Mouse (Mus musculus): ENCODE measurements around the gene Tdpoz2. TPM values are rescaled to one million over a fixed set of nuclear protein-coding genes. Genes with fewer than 3 reads are reported as not detected.
"Not testable (repeated sequence)": the region's sequence is repeated elsewhere in the genome, so short reads cannot be mapped to it uniquely, and the experiment has no call there.

The Tdpoz2 gene
- not detected in 2 replicates for polyA plus RNA-seq (2014; fragmentation: Nextera tagmentation; extraction: Ambion mirVana)

DNA sequence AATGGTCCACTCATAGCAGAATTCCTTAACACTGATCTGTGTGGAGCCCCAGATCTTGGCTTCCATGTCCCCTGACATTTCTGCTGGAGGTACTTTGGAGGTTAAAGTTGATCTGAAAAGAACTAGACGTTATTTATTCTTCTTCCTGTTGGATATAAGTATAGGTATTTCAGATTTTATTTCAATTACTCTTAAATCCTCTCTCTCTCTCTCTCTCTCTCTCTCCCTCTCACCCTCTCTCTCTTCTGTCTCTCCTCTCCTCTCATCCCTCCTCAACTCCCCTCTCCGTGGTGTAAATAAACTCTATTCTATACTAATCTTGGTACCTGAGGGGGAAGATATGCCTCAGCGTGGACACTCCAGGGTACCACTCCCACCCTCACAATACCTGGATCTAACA, at the start of gene Tdpoz2:
Gene Tdpoz2, minus strand, starts transcription at position 101 of the 400 bp plus-strand sequence.
- Histone ChIP-seq H3K9ac (ENCODE audit: low read length) (no peak within 1 kb of the TSS), H3K27me3 (ENCODE audit: control insufficient read depth, insufficient read depth, low read length) (no peaks in the 10 kb centered on the region), H3K9me3 (ENCODE audit: control insufficient read depth, low read length) (no peaks in the 10 kb centered on the region), H3K36me3 (ENCODE audit: control insufficient read depth, insufficient read depth, low read length) (no peaks in the 10 kb centered on the region), H3K27ac (ENCODE audit: low read depth, low read length) (no peak within 1 kb of the TSS), H3K4me3 (ENCODE audit: low read depth, low read length) (no peak within 1 kb of the TSS), H3K4me1 (ENCODE audit: control insufficient read depth, insufficient read depth, low read length) (no peaks in the 10 kb centered on the region), H3K4me2 (no peak within 1 kb of the TSS)
- 86% methylated on average over 3 of the region's 3 CpGs for WGBS
- no peak for ATAC-seq (ENCODE audit: low FRiP score)
- no peak for DNase-seq (ENCODE audit: low spot score, missing footprints)

DNA sequence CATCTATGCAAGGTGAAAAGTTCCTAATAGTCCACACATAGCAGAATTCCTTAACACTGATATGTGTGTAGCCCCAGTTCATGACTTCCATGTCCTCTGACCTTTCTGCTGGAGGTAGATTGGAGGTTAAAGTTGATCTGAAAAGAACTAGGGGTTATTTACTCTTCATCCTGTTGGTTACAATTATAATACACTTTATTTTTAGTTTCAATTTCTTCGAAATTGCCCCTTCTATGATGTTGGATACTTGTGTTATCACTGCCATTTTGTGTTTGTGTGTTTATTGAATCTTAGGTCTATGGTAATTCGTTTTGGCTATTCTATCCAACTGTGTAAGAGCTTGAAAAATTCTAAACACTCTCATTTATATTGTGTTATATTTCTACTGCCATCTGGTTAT, 40.5 kb upstream of the Tdpoz2 start, which contains the start of gene Gm37596:
Gene Gm37596, minus strand, starts transcription at position 101 of the 400 bp plus-strand sequence.
- ATAC-seq (ENCODE audit: low FRiP score); H3K27me3 ChIP-seq (ENCODE audit: control insufficient read depth, insufficient read depth, low read length); H3K4me3 ChIP-seq (ENCODE audit: low read depth, low read length); DNase-seq (ENCODE audit: low spot score, missing footprints); H3K4me1 ChIP-seq (ENCODE audit: control insufficient read depth, insufficient read depth, low read length); H3K27ac ChIP-seq (ENCODE audit: low read depth, low read length); H3K9ac ChIP-seq (ENCODE audit: low read length); H3K36me3 ChIP-seq (ENCODE audit: control insufficient read depth, insufficient read depth, low read length); H3K9me3 ChIP-seq (ENCODE audit: control insufficient read depth, low read length); H3K4me2 ChIP-seq: not testable (repeated sequence)
- 70% methylated on average over 1 of the region's 2 CpGs for WGBS

GRCm38 (mm10) chr3:93676210-93676609, 23.7 kb upstream of the Tdpoz2 start, which contains the start of gene Tdpoz1:
Gene Tdpoz1, minus strand, starts transcription at chr3:93676310.
- not testable (repeated sequence) for H3K27ac ChIP-seq (ENCODE audit: low read depth, low read length); H3K4me1 ChIP-seq (ENCODE audit: control insufficient read depth, insufficient read depth, low read length); H3K9ac ChIP-seq (ENCODE audit: low read length); H3K9me3 ChIP-seq (ENCODE audit: control insufficient read depth, low read length); H3K27me3 ChIP-seq (ENCODE audit: control insufficient read depth, insufficient read depth, low read length); H3K4me3 ChIP-seq (ENCODE audit: low read depth, low read length); ATAC-seq (ENCODE audit: low FRiP score); H3K36me3 ChIP-seq (ENCODE audit: control insufficient read depth, insufficient read depth, low read length); H3K4me2 ChIP-seq; DNase-seq (ENCODE audit: low spot score, missing footprints)
- WGBS, result 86% methylated on average over 2 of the region's 4 CpGs

DNA sequence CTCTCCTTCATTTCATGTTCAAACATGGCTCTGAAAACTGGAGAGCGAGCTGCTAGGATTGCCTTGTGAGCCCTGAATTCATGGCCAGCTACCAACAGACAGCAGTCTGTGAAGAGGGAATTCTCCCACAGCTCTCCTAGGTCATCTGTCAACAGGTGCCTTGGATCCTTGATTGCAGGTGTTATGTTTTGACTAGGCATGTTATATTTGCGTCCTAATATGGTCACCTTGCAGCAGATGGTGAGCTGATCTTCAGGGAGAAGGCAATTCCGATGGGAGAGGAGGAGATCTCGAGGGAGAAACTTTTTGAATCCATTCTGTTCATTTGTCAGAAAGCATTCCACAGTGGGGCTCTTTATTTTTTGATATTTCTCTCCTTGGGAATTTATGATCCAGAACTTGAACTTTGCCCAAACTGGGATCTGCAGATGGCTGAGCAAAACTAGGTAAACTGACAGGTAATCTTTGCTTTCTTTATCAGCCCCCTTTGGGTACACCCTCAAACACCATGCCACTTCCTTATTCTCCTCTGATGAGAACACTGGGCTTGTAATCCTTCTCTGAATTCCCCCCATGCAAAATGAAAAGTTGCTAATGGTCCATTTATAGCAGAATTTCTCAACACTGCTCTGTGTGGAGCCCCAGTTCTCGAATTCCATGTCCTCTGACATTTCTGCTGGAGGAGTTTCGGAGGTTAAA, 18.5 kb upstream of the Tdpoz2 start:
- H3K27me3 ChIP-seq (ENCODE audit: control insufficient read depth, insufficient read depth, low read length); H3K9ac ChIP-seq (ENCODE audit: low read length); DNase-seq (ENCODE audit: low spot score, missing footprints); H3K9me3 ChIP-seq (ENCODE audit: control insufficient read depth, low read length); H3K4me3 ChIP-seq (ENCODE audit: low read depth, low read length); H3K4me2 ChIP-seq; H3K36me3 ChIP-seq (ENCODE audit: control insufficient read depth, insufficient read depth, low read length); H3K27ac ChIP-seq (ENCODE audit: low read depth, low read length); ATAC-seq (ENCODE audit: low FRiP score); H3K4me1 ChIP-seq (ENCODE audit: control insufficient read depth, insufficient read depth, low read length): not testable (repeated sequence)
- 81% methylated on average over 5 of the region's 6 CpGs for WGBS

GRCm38 (mm10) chr3:93654260-93654659, 1.8 kb upstream of the Tdpoz2 start:
- Histone ChIP-seq H3K4me1 (ENCODE audit: control insufficient read depth, insufficient read depth, low read length) (no peaks in the 10 kb centered on the region), H3K9me3 (ENCODE audit: control insufficient read depth, low read length) (no peaks in the 10 kb centered on the region), H3K9ac (ENCODE audit: low read length) (no peak overlapping the region), H3K27ac (ENCODE audit: low read depth, low read length) (no peak overlapping the region), H3K4me3 (ENCODE audit: low read depth, low read length) (no peak overlapping the region), H3K36me3 (ENCODE audit: control insufficient read depth, insufficient read depth, low read length) (no peaks in the 10 kb centered on the region), H3K27me3 (ENCODE audit: control insufficient read depth, insufficient read depth, low read length) (no peaks in the 10 kb centered on the region), H3K4me2 (no peak overlapping the region)
- 84% methylated on average over 1 of the region's 1 CpGs for WGBS
- ATAC-seq (ENCODE audit: low FRiP score) (no peak), DNase-seq (ENCODE audit: low spot score, missing footprints) (no peak)

GRCm38 (mm10) chr3:93630917-93631714, 21.4 kb downstream of the Tdpoz2 start:
- not testable (repeated sequence) for H3K9ac ChIP-seq (ENCODE audit: low read length); H3K27ac ChIP-seq (ENCODE audit: low read depth, low read length); H3K9me3 ChIP-seq (ENCODE audit: control insufficient read depth, low read length); ATAC-seq (ENCODE audit: low FRiP score); H3K4me1 ChIP-seq (ENCODE audit: control insufficient read depth, insufficient read depth, low read length); H3K36me3 ChIP-seq (ENCODE audit: control insufficient read depth, insufficient read depth, low read length); H3K27me3 ChIP-seq (ENCODE audit: control insufficient read depth, insufficient read depth, low read length); H3K4me2 ChIP-seq; H3K4me3 ChIP-seq (ENCODE audit: low read depth, low read length); DNase-seq (ENCODE audit: low spot score, missing footprints)
- 87% methylated on average over 4 of the region's 4 CpGs for WGBS

DNA sequence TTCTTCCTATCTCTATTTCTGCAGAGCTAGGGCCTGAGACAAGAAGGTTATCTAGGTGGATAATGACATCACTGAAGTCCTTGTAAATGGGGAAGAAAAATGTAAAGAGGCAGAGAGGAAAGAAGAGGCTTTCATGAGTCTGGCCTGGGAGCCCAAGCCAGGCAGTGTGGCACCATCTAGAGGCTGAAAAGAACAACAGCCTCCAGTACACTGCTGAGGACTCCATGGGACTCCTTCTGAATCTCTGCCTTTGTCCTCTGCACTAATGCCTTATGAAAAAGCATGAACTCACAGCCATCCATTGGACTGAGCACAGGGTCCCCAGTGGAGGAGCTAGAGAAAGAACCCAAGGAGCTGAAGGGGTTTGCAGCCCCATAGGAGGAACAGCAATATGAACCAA, 43.5 kb downstream of the Tdpoz2 start:
- not testable (repeated sequence) for H3K4me3 ChIP-seq (ENCODE audit: low read depth, low read length); DNase-seq (ENCODE audit: low spot score, missing footprints); H3K9ac ChIP-seq (ENCODE audit: low read length); H3K4me1 ChIP-seq (ENCODE audit: control insufficient read depth, insufficient read depth, low read length); H3K4me2 ChIP-seq; H3K9me3 ChIP-seq (ENCODE audit: control insufficient read depth, low read length); H3K36me3 ChIP-seq (ENCODE audit: control insufficient read depth, insufficient read depth, low read length); H3K27ac ChIP-seq (ENCODE audit: low read depth, low read length); H3K27me3 ChIP-seq (ENCODE audit: control insufficient read depth, insufficient read depth, low read length)
- ATAC-seq (ENCODE audit: low FRiP score), result peak; percentile 77; the same call in 1 of the 2 replicates

GRCm38 (mm10) chr3:93601903-93602302, 50.6 kb downstream of the Tdpoz2 start:
- DNase-seq (ENCODE audit: low spot score, missing footprints), result no peak
- Histone ChIP-seq H3K27me3 (ENCODE audit: control insufficient read depth, insufficient read depth, low read length) (no peaks in the 10 kb centered on the region), H3K9ac (ENCODE audit: low read length) (no peak overlapping the region), H3K4me2 (no peak overlapping the region), H3K27ac (ENCODE audit: low read depth, low read length) (no peak overlapping the region), H3K9me3 (ENCODE audit: control insufficient read depth, low read length) (no peaks in the 10 kb centered on the region), H3K4me1 (ENCODE audit: control insufficient read depth, insufficient read depth, low read length) (no peaks in the 10 kb centered on the region), H3K4me3 (ENCODE audit: low read depth, low read length) (no peak overlapping the region), H3K36me3 (ENCODE audit: control insufficient read depth, insufficient read depth, low read length) (no peaks in the 10 kb centered on the region)
- WGBS, result 73% methylated on average over 1 of the region's 1 CpGs
- no peak for ATAC-seq (ENCODE audit: low FRiP score)

Data from midbrain, embryonic 11.5 days (tissue).